Mouse (Mus musculus) liver, embryonic 11.5 days (tissue): ENCODE results near the gene Gm9837. TPM values are rescaled to one million over a fixed set of nuclear protein-coding genes. Genes with fewer than 3 reads are reported as not detected.
A peak's percentile ranks its signal among the peaks of the same experiment; 100 is the strongest.
"Not testable (repeated sequence)": the region's sequence is repeated elsewhere in the genome, so short reads cannot be mapped to it uniquely, and the experiment has no call there.

Experiments
- ATAC-seq: fragments of 200-750 bp; cut with Nextera tagmentation; replicated peaks from 2 replicates; pipeline ENCODE4 v1.8.0; 2017; ENCODE audit warnings: moderate number of reproducible peaks, mild to moderate bottlenecking, moderate TSS enrichment, moderate library complexity; ENCODE audit not compliant: low FRiP score
- DNase-seq: peaks from one replicate; pipeline ENCODE4 v3.0.0-alpha.2; 2017; ENCODE audit warnings: low spot score
- H3K27ac ChIP-seq: fragments of 300-500 bp; sonication (generic); 2 replicates; pipeline ENCODE4 v1.5.1; 2014; ENCODE audit warnings: mild to moderate bottlenecking, low read depth, low read length, control low read depth
- H3K27me3 ChIP-seq: fragments of 300-500 bp; sonication (generic); replicated peaks from 2 replicates; pipeline ENCODE4 v1.6.1; 2014; ENCODE audit warnings: low read length, mixed read lengths; ENCODE audit not compliant: control insufficient read depth, insufficient read depth
- H3K36me3 ChIP-seq: fragments of 300-500 bp; sonication (generic); 2 replicates; pipeline ENCODE4 v1.6.1; 2014; ENCODE audit warnings: mild to moderate bottlenecking, low read length, moderate library complexity, mixed read lengths; ENCODE audit not compliant: control insufficient read depth, insufficient read depth
- H3K4me1 ChIP-seq: fragments of 300-500 bp; sonication (generic); replicated peaks from 2 replicates; pipeline ENCODE4 v1.6.1; 2014; ENCODE audit warnings: low read length, mixed read lengths; ENCODE audit not compliant: control insufficient read depth, insufficient read depth
- H3K4me2 ChIP-seq: fragments of 300-500 bp; sonication (generic); 2 replicates; pipeline ENCODE4 v1.6.1; 2014; ENCODE audit warnings: mild to moderate bottlenecking, control low read depth, moderate library complexity
- H3K4me3 ChIP-seq: fragments of 300-500 bp; sonication (generic); 2 replicates; pipeline ENCODE4 v1.5.1; 2014; ENCODE audit warnings: low read depth, low read length, control low read depth
- H3K9ac ChIP-seq: fragments of 300-500 bp; sonication (generic); 2 replicates; pipeline ENCODE4 v1.6.1; 2014; ENCODE audit warnings: low read depth, low read length, control low read depth
- H3K9me3 ChIP-seq: fragments of 300-500 bp; sonication (generic); 2 replicates; pipeline ENCODE4 v1.6.1; 2016; ENCODE audit warnings: low read length, inconsistent platforms, mixed read lengths; ENCODE audit not compliant: control insufficient read depth
- WGBS: fragments of 180-500 bp; shearing (Covaris S2); extraction: QIAGEN DNeasy Blood & Tissue Kit; methylation state at CpG from one replicate; pipeline ENCODE4 v1.1.7; 2014; 5-methylcytosine and 5-hydroxymethylcytosine counted together
- polyA plus RNA-seq: library from polyadenylated mRNA; unstranded; fragments of >200 nt; fragmentation: Nextera tagmentation; extraction: Ambion mirVana; gene quantifications from 2 replicates; pipeline ENCODE4 v1.2.1, GENCODE M21; 2014

Gene Gm9837
- polyA plus RNA-seq, 1 experiment from 2014 or later: not detected

- H3K27ac ChIP-seq: no peak overlapping the region
- peaks cover 8% of the 10 kb centered on the region; the same call in 1 of the 2 replicates for H3K36me3 ChIP-seq
- no peak overlapping the region for H3K4me3 ChIP-seq
- no peak overlapping the region for H3K4me2 ChIP-seq
- H3K9me3 ChIP-seq: no peaks in the 10 kb centered on the region
- DNase-seq (no peak), ATAC-seq (no peak)
- peaks cover 29% of the 10 kb centered on the region for H3K4me1 ChIP-seq
- H3K27me3 ChIP-seq: no peaks in the 10 kb centered on the region
- WGBS: 89% methylated on average over 5 of the region's 5 CpGs
- no peak overlapping the region for H3K9ac ChIP-seq
Measured at GRCm38 (mm10) chr11:53428716-53429057, 41.6 kb downstream of the Gm9837 start.

GRCm38 (mm10) chr11:53427993-53428715 is 42.1 kb downstream of the Gm9837 start:
- no peak for ATAC-seq

GRCm38 (mm10) chr11:53426914-53427313 is 43.4 kb downstream of the Gm9837 start:
- 83% methylated on average over 3 of the region's 3 CpGs for WGBS
- H3K36me3 ChIP-seq, H3K9ac ChIP-seq, DNase-seq, H3K27ac ChIP-seq, ATAC-seq, H3K4me3 ChIP-seq, H3K4me2 ChIP-seq, H3K27me3 ChIP-seq, H3K9me3 ChIP-seq: not testable (repeated sequence)
- peaks cover 11% of the 10 kb centered on the region for H3K4me1 ChIP-seq

More at GRCm38 (mm10) chr11:53427993-53428715, 42.1 kb downstream of the Gm9837 start:
- H3K9me3 ChIP-seq: no peaks in the 10 kb centered on the region
- no peak overlapping the region for H3K4me2 ChIP-seq
- H3K36me3 ChIP-seq: peaks cover 8% of the 10 kb centered on the region; the same call in 1 of the 2 replicates
- H3K4me1 ChIP-seq: peaks cover 24% of the 10 kb centered on the region
- DNase-seq: no peak
- no peak overlapping the region for H3K27ac ChIP-seq
- H3K4me3 ChIP-seq: no peak overlapping the region
- H3K27me3 ChIP-seq: no peaks in the 10 kb centered on the region
- H3K9ac ChIP-seq: no peak overlapping the region
- 89% methylated on average over 3 of the region's 3 CpGs for WGBS

GRCm38 (mm10) chr11:53425711-53426255 is 44.5 kb downstream of the Gm9837 start:
- Histone ChIP-seq H3K4me1 (peaks cover 5% of the 10 kb centered on the region; the same call in 1 of the 2 replicates), H3K36me3 (peaks cover 8% of the 10 kb centered on the region; the same call in 1 of the 2 replicates), H3K27me3 (no peaks in the 10 kb centered on the region), H3K27ac (no peak overlapping the region), H3K9me3 (no peaks in the 10 kb centered on the region), H3K9ac (no peak overlapping the region), H3K4me2 (no peak overlapping the region), H3K4me3 (no peak overlapping the region)
- no peak for DNase-seq
- ATAC-seq: no peak
- 78% methylated on average over 6 of the region's 6 CpGs for WGBS

- Histone ChIP-seq H3K4me1 (peaks cover 5% of the 10 kb centered on the region; the same call in 1 of the 2 replicates), H3K4me2 (no peak overlapping the region), H3K27me3 (no peaks in the 10 kb centered on the region), H3K27ac (no peak overlapping the region), H3K9ac (no peak overlapping the region), H3K36me3 (peaks cover 8% of the 10 kb centered on the region; the same call in 1 of the 2 replicates), H3K9me3 (no peaks in the 10 kb centered on the region), H3K4me3 (no peak overlapping the region)
- DNase-seq (no peak), ATAC-seq (no peak)
- 68% methylated on average over 3 of the region's 3 CpGs for WGBS
Measured at GRCm38 (mm10) chr11:53425251-53425650, 45.0 kb downstream of the Gm9837 start.

GRCm38 (mm10) chr11:53424826-53425225 is 45.5 kb downstream of the Gm9837 start:
- ATAC-seq: no peak
- Histone ChIP-seq H3K9me3 (no peaks in the 10 kb centered on the region), H3K36me3 (peaks cover 8% of the 10 kb centered on the region; the same call in 1 of the 2 replicates), H3K9ac (no peak overlapping the region), H3K4me2 (no peak overlapping the region), H3K4me1 (peaks cover 5% of the 10 kb centered on the region; the same call in 1 of the 2 replicates), H3K4me3 (no peak overlapping the region), H3K27ac (no peak overlapping the region), H3K27me3 (no peaks in the 10 kb centered on the region)
- DNase-seq: no peak
- 80% methylated on average over 2 of the region's 2 CpGs for whole genome bisulfite sequencing

GRCm38 (mm10) chr11:53423036-53423435 is 47.2 kb downstream of the Gm9837 start, which contains the start of gene Leap2:
Leap2 (minus strand) TSS chr11:53423170.
- no peak within 1 kb of the TSS for H3K4me3 ChIP-seq

More at GRCm38 (mm10) chr11:53423036-53423435, 47.2 kb downstream of the Gm9837 start, which contains the start of gene Leap2:
- peak within 1 kb of the TSS; percentile 58 for H3K27ac ChIP-seq
- DNase-seq (no peak), ATAC-seq (peak; percentile 60; the same call in 1 of the 2 replicates)
- H3K4me1 ChIP-seq: no peaks in the 10 kb centered on the region
- H3K9me3 ChIP-seq: no peaks in the 10 kb centered on the region
- H3K36me3 ChIP-seq: peaks cover under 1% of the 10 kb centered on the region; the same call in 1 of the 2 replicates
- H3K27me3 ChIP-seq: no peaks in the 10 kb centered on the region
- peak within 1 kb of the TSS; percentile 38 for H3K4me2 ChIP-seq
- 68% methylated on average over 4 of the region's 4 CpGs for WGBS
- H3K9ac ChIP-seq: no peak within 1 kb of the TSS
